Mouse (Mus musculus): ENCODE results near the gene Speer4d. TPM values are rescaled to one million over a fixed set of nuclear protein-coding genes. Genes with fewer than 3 reads are reported as not detected.
"Not testable (repeated sequence)": the region's sequence is repeated elsewhere in the genome, so short reads cannot be mapped to it uniquely, and the experiment has no call there.

The Speer4d gene
- total RNA-seq (2015; ENCODE audit: low replicate concordance) (not detected in 2 replicates), total RNA-seq (2017; ENCODE audit: low replicate concordance) (not detected in 2 replicates)

DNA sequence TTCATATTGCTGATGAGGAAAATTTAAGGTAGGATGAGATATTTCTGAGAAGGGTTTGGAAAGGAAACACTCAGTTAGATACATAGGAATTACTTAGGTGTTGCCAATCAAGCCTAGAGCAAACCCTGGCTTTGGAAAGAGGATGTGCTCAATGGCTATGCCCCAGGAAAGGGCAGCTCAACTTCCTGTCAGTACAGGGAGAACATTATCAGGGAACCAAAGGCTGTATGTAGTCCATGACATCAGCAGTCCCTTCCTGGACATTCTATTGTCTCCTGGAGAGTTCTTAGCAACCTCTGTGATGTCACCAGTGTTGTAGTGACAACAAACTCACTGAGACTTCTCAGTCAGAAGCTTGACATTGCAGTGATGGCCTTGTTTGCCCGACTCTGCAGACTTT, at the start of gene Speer4d:
Gene Speer4d (plus strand): TSS at position 301 of the 400 bp plus-strand sequence.
- ATAC-seq (replicated peaks; ENCODE audit: low FRiP score, poor library complexity, severe bottlenecking) = not testable (repeated sequence)

DNA sequence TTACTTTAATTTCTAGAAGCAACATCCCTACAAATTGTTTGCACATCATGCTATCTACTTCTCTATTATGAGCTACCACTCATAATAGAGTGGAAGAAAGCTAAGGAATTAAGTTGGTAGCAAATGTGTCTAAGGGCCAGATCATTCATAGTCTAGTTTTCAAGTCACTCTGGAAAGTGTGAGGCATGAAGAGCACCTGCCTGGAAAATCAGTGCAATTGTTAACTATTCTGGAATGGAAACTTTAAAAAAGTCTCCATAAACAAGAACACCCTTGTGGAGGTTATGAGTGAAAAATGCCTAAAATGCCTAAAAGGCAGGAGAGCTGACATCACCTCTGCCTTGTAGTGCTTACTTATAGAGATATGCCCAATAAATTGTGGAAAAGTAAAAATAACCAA, 45.1 kb upstream of the Speer4d start:
- not testable (repeated sequence) for ATAC-seq (replicated peaks; ENCODE audit: low FRiP score, poor library complexity, severe bottlenecking)

DNA sequence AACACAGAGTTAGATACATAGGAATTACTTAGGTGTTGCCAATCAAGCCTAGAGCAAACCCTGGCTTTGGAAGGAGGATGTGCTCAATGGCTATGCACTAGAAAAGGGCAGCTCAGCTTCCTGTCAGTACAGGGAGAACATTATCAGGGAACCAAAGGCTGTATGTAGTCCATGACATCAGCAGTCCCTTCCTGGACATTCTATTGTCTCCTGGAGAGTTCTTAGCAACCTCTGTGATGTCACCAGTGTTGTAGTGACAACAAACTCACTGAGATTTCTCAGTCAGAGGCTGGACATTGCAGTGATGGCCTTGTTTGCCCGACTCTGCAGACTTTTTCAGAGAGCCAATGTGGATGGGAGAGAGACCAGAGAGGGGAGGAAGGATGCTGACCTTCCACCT, 41.8 kb upstream of the Speer4d start, which contains the start of gene Gm21083:
Gene Gm21083 (plus strand): TSS at position 301 of the 400 bp plus-strand sequence.
- ATAC-seq (replicated peaks; ENCODE audit: low FRiP score, poor library complexity, severe bottlenecking) = not testable (repeated sequence)

DNA sequence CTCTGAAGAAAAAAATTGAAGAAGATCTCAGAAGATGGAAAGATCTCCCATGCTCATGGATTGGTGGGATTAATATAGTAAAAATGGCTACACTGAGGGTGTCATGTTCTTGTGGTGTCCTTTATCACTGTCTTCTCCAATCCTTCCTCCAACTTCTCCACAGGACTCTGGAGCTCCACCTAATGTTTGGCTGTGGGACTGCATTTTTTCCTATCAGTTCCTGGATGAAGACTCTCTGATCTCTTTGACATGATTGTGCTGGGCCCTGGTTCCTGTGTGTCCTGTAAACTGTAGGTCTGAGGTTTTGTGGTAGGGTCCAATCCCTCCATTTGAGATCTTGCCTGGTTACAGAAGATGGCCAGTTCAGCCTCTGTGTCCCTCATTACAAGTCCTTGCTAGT, 32.5 kb upstream of the Speer4d start:
- ATAC-seq (replicated peaks; ENCODE audit: low FRiP score, poor library complexity, severe bottlenecking) = not testable (repeated sequence)

DNA sequence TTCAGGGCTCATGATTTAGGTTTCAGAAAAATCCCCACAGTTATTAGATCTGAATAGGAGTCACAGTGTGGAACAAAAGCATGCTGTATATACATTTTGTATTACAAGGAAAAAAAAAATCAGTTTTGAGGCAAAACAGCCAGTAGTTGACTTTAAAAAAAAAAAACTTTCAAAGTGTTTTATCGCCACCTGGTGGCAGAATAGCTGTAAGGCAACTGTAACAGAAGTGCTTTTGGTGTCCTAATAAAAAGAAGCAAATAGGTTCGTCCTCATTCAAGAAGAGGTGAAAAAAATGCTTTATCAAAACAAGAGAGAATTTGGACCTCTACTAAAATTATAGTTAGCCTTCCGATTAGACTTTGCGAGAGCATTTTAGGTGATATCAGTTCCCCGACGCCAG, 30.6 kb upstream of the Speer4d start:
- ATAC-seq (replicated peaks; ENCODE audit: low FRiP score, poor library complexity, severe bottlenecking) = not testable (repeated sequence)

DNA sequence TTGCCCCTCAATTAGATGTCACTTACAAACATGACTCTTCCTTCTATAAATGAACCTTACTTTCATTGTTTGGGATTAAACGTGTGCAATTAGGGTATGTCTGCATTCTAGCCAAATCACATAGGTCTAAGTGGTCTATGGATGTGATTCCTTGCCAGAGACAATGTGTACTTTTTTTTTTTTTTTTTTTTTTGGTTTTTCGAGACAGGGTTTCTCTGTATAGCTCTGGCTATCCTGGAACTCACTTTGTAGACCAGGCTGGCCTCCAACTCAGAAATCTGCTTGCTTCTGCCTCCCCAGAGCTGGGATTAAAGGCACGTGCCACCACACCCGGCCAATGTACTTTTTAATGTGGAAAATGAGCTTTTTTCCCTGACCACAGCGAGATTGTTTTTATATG, 28.2 kb upstream of the Speer4d start:
- not testable (repeated sequence) for ATAC-seq (replicated peaks; ENCODE audit: low FRiP score, poor library complexity, severe bottlenecking)

DNA sequence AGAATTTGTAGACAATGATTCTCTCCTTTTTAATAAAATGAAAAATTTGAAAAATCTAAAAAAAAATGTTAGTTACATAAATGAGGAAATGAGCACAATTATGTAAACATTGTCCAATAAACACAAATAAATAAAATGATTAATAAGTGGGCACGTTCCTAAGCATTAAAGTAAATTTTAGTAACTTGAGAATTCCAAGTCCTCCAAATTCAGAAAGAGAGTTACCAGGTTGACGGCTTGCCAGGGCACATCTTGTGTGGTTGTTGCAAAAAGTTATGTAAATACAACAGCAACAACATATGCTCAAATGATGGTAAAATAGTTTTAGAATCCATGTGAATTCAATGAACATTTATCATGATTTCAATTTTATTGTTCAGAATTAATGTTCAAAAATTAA, 27.3 kb upstream of the Speer4d start:
- not testable (repeated sequence) for ATAC-seq (replicated peaks; ENCODE audit: low FRiP score, poor library complexity, severe bottlenecking)

DNA sequence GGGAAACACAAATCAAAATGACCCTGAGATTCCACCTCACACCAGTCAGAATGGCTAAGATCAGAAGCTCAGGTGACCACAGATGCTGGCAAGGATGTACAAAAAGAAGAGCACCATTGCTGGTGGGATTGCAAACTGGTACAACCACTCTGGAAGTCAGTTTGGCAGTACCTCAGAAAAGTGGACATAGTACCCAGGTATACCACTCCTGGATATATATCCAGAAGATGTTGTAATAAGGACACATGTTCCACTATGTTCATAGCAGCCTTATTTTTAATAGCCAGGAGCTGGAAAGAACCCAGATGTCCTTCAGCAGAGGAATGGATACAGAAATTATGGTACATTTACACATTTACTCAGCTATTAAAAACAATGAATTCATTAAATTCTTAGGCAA, 20.0 kb upstream of the Speer4d start:
- ATAC-seq (replicated peaks; ENCODE audit: low FRiP score, poor library complexity, severe bottlenecking) = not testable (repeated sequence)

DNA sequence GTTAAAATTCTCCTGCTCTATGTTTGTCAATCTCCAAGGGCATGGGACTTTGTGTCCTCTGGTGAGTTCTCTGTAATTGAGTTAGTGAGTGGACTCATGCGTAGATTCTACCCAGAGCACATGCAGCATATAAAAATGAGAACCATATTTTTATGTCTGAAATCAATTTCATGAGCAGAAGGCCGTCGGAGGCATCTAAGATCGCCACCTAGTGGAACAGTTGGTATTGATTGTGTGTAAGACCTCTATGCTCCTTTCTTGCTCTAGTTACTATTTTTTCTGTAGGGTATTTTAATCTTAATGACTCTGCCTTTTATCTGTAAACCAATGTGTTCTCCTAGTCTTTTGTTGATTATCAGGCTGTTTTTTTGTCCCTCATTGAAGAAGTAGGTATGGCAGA, 18.5 kb upstream of the Speer4d start:
- not testable (repeated sequence) for ATAC-seq (replicated peaks; ENCODE audit: low FRiP score, poor library complexity, severe bottlenecking)

DNA sequence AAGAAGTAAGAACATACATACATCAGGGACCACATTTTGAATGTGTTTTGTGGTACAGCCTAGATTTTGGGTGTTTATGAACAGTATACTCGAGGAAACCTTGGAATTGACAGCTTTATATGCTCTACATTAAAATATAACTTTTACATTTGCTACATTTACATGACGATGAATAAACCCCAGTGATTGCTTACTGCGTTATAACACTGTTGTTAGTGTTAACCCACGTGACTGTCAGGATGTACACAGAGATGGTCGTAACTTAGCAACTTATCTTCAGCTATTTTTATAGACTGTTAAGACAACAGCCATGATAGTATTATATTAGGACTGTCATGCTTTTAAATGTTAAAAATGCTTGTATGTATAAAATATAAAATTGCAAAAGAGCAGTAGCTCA, 17.4 kb upstream of the Speer4d start:
- ATAC-seq (replicated peaks; ENCODE audit: low FRiP score, poor library complexity, severe bottlenecking) = not testable (repeated sequence)

DNA sequence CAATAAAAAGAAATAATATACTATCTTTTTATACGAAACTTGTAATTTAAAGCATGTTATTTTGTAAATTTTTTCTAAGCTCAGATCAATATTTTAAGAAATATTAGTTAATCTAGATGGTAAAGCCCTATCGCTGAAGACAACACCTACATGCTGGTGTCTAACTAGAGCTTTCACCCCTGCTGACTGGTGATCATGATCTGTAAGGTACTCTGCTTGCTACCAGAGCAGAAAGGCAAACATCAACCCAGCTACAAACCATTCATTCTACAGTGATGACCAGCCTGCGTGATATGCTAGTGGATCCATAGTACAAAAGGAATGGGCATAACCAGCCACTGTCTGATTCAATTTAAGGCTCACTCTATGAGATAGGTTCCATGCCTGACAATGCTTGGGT, 16.9 kb upstream of the Speer4d start:
- ATAC-seq (replicated peaks; ENCODE audit: low FRiP score, poor library complexity, severe bottlenecking) = not testable (repeated sequence)

DNA sequence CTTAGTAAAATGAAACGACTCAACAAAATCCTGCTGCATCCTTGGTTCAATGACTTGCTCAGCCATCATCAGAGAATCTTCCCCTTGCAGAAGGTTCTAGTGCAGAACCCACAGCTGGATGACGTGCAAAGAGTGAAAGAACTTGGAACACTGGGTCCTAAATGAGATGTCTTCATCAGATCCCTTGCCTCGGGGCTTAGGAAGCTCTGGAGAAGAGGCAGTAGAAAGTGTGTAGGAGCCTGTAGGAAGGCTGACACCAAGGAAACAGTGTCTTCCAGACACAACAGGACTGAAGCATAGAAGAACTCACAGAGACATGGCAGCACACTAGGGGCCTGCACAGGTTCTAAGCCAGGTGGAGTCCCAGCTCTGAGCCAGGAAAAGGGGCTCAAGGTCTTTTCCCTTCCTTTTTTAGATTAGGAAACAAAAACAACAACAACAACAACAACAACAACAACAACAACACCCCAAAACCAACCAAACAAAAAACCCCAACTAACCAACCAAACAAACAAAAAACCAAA, 16.4 kb upstream of the Speer4d start:
- ATAC-seq (replicated peaks; ENCODE audit: low FRiP score, poor library complexity, severe bottlenecking) = not testable (repeated sequence)

DNA sequence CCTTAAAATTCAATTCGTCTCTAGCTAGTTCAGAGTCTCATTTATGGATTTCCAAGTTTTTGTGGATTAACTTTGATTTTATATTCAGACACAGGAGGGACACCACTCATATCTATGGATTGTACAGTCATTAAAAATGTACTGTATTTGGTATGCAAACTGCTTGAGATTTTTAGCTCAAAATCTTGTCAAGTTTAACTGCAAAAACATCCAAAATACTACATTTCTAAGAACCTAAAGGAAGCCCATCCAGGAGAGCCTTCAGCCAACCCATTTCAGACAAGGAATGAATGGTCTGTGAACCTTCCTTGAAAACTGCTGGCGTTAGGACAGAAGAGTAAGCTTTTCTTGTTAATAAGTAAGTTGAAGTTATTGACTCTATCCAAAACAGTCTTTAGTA, 15.9 kb upstream of the Speer4d start:
- not testable (repeated sequence) for ATAC-seq (replicated peaks; ENCODE audit: low FRiP score, poor library complexity, severe bottlenecking)

DNA sequence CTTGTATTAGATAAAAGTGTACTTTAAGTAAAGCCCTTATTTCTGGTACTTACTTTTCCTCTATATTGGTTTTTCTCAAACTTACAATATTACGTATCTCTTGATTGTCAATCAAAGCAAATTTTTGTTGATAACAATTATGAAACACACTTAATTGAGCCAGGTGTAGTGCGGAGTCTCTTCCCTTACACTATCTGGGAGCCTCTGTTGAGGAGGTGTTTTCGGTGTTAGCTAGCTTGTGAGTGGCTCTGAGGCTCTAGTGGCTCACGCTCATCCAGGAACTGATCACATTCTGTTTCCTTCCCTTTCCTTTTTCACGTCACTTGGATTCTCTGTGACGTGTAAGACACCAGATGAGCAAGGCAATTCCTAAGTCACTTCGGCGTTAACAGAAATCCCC, 15.3 kb upstream of the Speer4d start:
- ATAC-seq (replicated peaks; ENCODE audit: low FRiP score, poor library complexity, severe bottlenecking) = not testable (repeated sequence)

DNA sequence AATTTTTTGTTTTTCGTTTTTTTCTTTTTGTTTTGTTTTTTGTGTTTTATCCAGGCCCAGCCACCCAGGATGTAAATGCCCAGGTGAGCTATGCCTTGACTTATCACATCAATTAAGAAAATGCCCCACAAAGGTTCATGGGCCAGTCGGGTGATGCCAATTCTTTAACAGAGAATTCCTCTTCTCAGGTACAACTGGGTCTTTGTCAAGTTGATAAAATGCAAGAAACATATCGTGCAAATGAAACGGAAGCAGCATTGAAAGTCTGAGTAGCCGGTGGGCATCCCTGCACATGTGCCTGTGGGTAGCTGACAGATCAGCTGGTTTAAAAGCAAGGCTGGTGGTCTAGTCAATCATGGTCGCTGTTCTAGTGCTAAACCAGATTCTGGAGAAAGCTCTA, 12.2 kb upstream of the Speer4d start:
- not testable (repeated sequence) for ATAC-seq (replicated peaks; ENCODE audit: low FRiP score, poor library complexity, severe bottlenecking)

DNA sequence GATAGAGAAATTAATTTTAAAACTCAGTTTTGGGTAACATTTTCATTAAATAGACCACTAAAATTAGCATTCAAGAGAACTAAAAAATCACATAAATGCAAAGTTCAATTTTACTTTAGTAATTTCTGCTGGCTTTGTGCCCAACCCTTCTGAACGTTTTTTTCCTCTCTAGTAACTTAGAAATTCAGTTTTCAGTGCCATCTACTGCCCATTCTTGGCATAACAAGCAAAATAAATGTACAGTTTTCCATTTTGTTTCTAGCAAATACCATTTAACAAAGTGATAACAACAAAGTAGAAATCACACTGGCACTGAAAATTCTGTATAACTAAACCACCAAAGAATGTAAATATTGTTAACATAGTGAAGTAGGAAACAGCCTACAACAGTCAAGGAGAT, 8.2 kb upstream of the Speer4d start:
- not testable (repeated sequence) for ATAC-seq (replicated peaks; ENCODE audit: low FRiP score, poor library complexity, severe bottlenecking)

DNA sequence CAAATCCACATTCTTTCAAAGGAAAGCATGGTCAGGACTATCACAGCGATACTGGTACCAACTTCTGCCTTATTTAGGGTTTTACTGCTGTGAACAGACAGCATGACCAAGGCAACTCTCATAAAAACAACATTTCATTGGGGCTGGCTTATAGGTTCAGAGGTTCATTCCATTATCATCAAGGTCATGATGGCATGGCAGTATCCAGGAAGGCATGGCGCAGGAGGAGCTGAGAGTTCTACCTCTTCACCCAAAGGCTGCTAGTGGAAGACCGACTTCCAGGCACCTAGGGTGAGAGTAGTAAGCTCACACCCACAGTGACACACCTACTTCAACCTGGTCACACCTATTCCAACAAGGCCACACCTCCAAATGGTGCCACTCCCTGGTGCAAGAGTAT, 2.7 kb upstream of the Speer4d start:
- not testable (repeated sequence) for ATAC-seq (replicated peaks; ENCODE audit: low FRiP score, poor library complexity, severe bottlenecking)

DNA sequence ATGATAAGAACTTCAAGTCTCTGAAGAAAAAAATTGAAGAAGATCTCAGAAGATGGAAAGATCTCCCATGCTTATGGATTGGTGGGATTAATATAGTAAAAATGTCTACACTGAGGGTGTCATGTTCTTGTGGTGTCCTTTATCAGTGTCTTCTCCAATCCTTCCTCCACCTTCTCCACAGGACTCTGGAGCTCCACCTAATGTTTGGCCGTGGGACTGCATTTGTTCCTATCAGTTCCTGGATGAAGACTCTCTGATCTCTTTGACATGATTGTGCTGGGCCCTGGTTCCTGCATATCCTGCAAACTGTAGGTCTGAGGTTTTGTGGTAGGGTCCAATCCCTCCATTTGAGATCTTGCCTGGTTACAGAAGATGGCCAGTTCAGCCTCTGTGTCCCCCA, 9.3 kb downstream of the Speer4d start:
- not testable (repeated sequence) for ATAC-seq (replicated peaks; ENCODE audit: low FRiP score, poor library complexity, severe bottlenecking)

DNA sequence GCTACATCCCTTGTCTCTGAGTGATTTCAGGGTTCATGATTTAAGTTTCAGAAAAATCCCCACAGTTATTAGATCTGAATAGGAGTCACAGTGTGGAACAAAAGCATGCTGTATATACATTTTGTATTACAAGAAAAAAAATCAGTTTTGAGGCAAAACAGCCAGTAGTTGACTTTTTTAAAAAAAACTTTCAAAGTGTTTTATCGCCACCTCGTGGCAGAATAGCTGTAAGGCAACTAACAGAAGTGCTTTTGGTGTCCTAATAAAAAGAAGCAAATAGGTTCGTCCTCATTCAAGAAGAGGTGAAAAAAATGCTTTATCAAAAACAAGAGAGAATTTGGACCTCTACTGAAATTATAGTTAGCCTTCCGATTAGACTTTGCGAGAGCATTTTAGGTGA, 11.2 kb downstream of the Speer4d start:
- ATAC-seq (replicated peaks; ENCODE audit: low FRiP score, poor library complexity, severe bottlenecking) = not testable (repeated sequence)

DNA sequence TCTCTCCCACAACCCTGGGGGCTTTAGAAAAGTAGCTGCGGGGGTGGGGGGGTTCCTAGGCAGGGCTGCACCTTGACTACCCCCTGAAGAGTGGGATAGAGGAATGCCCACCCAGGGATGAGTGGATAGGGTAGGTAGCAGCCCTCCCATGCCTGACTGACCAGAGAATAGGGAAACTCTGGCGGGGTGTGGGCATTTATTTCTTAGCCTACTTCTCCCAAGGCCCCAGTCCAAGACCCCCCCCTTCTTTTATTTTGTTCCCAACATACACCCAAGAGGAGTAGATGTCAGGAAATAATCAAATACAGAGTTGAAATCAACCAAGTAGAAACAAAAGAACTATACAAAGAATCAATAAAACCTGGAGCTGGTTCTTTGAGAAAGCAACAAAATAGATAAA, 18.8 kb downstream of the Speer4d start:
- not testable (repeated sequence) for ATAC-seq (replicated peaks; ENCODE audit: low FRiP score, poor library complexity, severe bottlenecking)

DNA sequence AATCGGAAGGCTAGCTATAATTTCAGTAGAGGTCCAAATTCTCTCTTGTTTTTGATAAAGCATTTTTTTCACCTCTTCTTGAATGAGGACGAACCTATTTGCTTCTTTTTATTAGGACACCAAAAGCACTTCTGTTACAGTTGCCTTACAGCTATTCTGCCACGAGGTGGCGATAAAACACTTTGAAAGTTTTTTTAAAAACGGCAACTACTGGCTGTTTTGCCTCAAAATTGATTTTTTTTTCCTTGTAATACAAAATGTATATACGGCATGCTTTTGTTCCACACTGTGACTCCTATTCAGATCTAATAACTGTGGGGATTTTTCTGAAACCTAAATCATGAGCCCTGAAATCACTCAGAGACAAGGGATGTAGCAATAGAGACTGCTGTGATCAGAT, 26.8 kb downstream of the Speer4d start:
- ATAC-seq (replicated peaks; ENCODE audit: low FRiP score, poor library complexity, severe bottlenecking) = not testable (repeated sequence)

DNA sequence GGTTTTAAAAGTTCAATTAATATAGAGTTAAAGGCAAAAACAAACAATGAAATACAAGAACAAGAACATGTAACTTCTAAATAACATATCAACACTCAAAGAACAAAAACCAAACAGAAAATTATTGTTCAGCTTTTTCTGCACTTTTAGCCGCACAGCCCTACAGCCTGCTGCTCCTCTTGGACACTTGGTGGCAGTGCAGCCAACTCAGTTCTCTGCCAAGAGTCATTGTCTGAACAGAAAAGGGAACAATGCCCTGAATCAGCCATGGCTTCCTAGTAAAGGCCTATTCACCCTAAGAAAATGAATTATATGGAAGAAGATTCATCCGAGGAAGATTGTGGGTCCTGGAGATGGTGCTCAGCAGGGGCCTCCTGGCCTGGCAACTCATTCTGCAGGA, 33.5 kb downstream of the Speer4d start:
- ATAC-seq (replicated peaks; ENCODE audit: low FRiP score, poor library complexity, severe bottlenecking) = not testable (repeated sequence)

Data from erythroblast, adult 5-6 weeks (primary cell).